Mouse (Mus musculus): ENCODE results near the gene Snx13. TPM values are rescaled to one million over a fixed set of nuclear protein-coding genes. Genes with fewer than 3 reads are reported as not detected.

The Snx13 gene
- polyA plus RNA-seq, 1 experiment from 2014 or later = 36.3 TPM

DNA sequence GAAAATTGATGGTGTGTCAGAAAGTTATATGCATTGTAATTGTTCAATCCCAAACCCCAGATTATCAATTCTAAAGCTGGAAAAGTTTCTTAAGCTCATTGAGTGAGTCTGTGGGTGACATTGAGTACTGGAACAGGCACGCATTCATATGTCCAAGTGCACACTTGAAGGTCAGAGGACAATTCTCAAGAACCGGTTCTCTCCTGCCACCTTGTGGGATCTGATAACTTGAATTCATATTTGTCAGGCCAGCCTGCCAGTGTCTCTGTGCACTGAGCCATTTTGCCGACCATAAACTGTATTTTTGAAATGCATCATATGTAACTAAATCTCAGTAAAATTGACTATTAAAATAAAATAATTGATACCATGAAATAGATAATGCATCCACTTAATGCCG lies 114.7 kb downstream of the Snx13 start:
- 46% methylated on average over 4 of the region's 4 CpGs for WGBS
- Histone ChIP-seq H3K4me3 (ENCODE audit: low read depth, low read length) (no peak overlapping the region), H3K9me3 (ENCODE audit: low read length) (no peaks in the 10 kb centered on the region), H3K27ac (ENCODE audit: low read length) (no peak overlapping the region), H3K4me2 (replicated peaks; ENCODE audit: low read depth, low read length) (no peak overlapping the region), H3K36me3 (ENCODE audit: insufficient read depth, low read length) (no peaks in the 10 kb centered on the region), H3K27me3 (replicated peaks; ENCODE audit: insufficient read depth, low read length) (no peaks in the 10 kb centered on the region), H3K4me1 (ENCODE audit: insufficient read depth, low read depth, low read length) (no peaks in the 10 kb centered on the region), H3K9ac (replicated peaks; ENCODE audit: low read depth) (no peak overlapping the region)
- DNase-seq (ENCODE audit: low spot score) (peak; percentile 37), ATAC-seq (no peak)
- TF ChIP-seq EP300 (IDR thresholded peaks at IDR 0.05) = no peak
- TF ChIP-seq CTCF (IDR thresholded peaks at IDR 0.05) = peak; percentile 55

DNA sequence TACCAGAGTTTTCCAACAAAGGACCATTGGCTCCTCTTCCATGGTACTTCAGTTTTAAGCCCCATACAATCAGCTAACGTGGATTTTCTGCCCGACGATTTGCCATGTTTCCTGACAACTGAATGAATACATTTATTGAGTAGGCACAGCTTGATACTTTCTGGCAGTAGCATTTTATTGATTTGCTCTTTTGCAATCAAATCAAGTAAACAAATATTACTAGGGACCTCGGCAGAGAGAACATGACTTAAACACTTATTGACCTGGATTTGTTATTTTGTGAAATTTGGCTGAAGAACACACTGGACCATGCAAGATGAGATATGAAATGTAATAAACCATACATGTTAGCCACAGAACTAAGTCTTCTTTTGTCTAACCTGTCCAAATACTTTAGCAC lies 123.3 kb downstream of the Snx13 start:
- TF ChIP-seq CTCF (IDR thresholded peaks at IDR 0.05) (no peak), EP300 (IDR thresholded peaks at IDR 0.05) (no peak)
- H3K36me3 ChIP-seq (ENCODE audit: insufficient read depth, low read length) = no peaks in the 10 kb centered on the region

DNA sequence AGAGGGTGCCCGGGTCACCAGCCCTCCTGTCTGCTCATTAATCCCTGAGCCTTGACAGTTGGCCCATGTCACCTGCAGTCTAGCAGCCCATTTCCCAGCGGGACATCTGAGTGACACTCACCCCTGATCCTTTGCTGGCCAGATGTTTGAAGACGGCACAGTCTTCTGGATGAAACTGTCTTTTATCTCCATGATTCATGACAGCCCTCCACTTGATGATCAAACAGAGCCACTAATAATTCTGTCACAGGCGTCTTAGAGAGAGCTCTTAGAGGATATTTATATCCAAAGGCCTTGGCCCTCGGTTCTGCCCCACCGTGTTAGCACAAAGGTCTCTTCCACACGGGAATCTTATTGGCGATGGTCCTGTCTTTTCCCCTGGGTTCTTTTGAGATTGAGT lies 129.0 kb downstream of the Snx13 start:
- WGBS = 20% methylated on average over 8 of the region's 8 CpGs
- no peak overlapping the region for H3K4me3 ChIP-seq (ENCODE audit: low read depth, low read length)
- H3K4me1 ChIP-seq (ENCODE audit: insufficient read depth, low read depth, low read length) = no peaks in the 10 kb centered on the region
- H3K9me3 ChIP-seq (ENCODE audit: low read length) = no peaks in the 10 kb centered on the region
- no peak overlapping the region for H3K9ac ChIP-seq (replicated peaks; ENCODE audit: low read depth)
- no peaks in the 10 kb centered on the region for H3K27me3 ChIP-seq (replicated peaks; ENCODE audit: insufficient read depth, low read length)
- no peak for DNase-seq (ENCODE audit: low spot score)
- no peak overlapping the region for H3K4me2 ChIP-seq (replicated peaks; ENCODE audit: low read depth, low read length)
- TF ChIP-seq CTCF (IDR thresholded peaks at IDR 0.05) (no peak), EP300 (IDR thresholded peaks at IDR 0.05) (no peak)
- H3K27ac ChIP-seq (ENCODE audit: low read length) = no peak overlapping the region
- H3K36me3 ChIP-seq (ENCODE audit: insufficient read depth, low read length) = no peaks in the 10 kb centered on the region
- ATAC-seq = no peak

More for the DNA sequence above, 123.3 kb downstream of the Snx13 start:
- ATAC-seq = no peak
- H3K27me3 ChIP-seq (replicated peaks; ENCODE audit: insufficient read depth, low read length) = no peaks in the 10 kb centered on the region
- H3K4me2 ChIP-seq (replicated peaks; ENCODE audit: low read depth, low read length) = no peak overlapping the region
- DNase-seq (ENCODE audit: low spot score) = no peak
- H3K4me1 ChIP-seq (ENCODE audit: insufficient read depth, low read depth, low read length) = no peaks in the 10 kb centered on the region
- H3K9ac ChIP-seq (replicated peaks; ENCODE audit: low read depth) = no peak overlapping the region
- H3K27ac ChIP-seq (ENCODE audit: low read length) = no peak overlapping the region
- no peak overlapping the region for H3K4me3 ChIP-seq (ENCODE audit: low read depth, low read length)
- WGBS = 70% methylated on average over 4 of the region's 4 CpGs
- H3K9me3 ChIP-seq (ENCODE audit: low read length) = no peaks in the 10 kb centered on the region

DNA sequence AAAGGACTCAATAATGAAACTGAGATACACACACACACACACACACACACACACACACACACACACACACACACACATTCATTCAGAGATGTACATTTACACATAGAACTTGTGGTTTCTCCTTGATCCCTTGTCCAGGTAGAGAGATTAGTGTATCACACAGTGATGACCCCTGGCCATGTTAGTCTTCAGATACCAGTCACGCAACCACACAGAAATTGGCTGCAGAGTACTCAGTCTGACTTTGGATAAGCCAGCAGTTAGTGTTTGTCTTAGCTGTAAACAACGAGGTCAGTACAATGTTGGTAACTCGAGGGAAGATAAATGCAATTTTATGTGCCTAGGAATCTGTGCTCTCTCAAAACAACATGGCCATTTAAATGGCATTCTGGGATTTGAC lies 129.6 kb downstream of the Snx13 start:
- no peak overlapping the region for H3K27ac ChIP-seq (ENCODE audit: low read length)
- TF ChIP-seq CTCF (IDR thresholded peaks at IDR 0.05) = no peak
- no peak for TF ChIP-seq EP300 (IDR thresholded peaks at IDR 0.05)
- no peak overlapping the region for H3K4me3 ChIP-seq (ENCODE audit: low read depth, low read length)
- DNase-seq (ENCODE audit: low spot score) (no peak), ATAC-seq (no peak)
- H3K4me1 ChIP-seq (ENCODE audit: insufficient read depth, low read depth, low read length) = no peaks in the 10 kb centered on the region
- H3K27me3 ChIP-seq (replicated peaks; ENCODE audit: insufficient read depth, low read length) = no peaks in the 10 kb centered on the region
- H3K36me3 ChIP-seq (ENCODE audit: insufficient read depth, low read length) = no peaks in the 10 kb centered on the region
- 42% methylated on average over 3 of the region's 3 CpGs for WGBS
- H3K4me2 ChIP-seq (replicated peaks; ENCODE audit: low read depth, low read length) = no peak overlapping the region
- H3K9me3 ChIP-seq (ENCODE audit: low read length) = no peaks in the 10 kb centered on the region
- H3K9ac ChIP-seq (replicated peaks; ENCODE audit: low read depth) = no peak overlapping the region

DNA sequence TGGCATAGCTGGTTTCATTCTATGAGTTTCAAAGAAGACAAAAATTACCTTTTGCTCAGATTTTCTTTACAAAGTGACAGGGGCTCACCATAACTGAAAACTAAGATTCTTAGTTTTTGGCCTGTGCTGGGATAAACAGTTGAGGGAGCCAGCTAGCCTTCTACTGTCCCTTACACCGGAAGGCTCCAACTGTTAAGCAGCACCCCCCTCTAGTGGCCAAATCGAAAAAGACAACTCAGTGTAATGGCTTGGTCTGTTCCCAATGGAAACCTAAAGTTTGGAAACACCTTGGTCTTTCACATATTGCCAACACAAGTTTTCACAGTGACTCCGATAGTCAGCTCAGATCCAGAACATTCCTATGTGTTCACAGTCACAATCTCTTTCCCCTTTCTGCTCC lies 135.7 kb downstream of the Snx13 start:
- Histone ChIP-seq H3K4me3 (ENCODE audit: low read depth, low read length) (no peak overlapping the region), H3K9ac (replicated peaks; ENCODE audit: low read depth) (no peak overlapping the region), H3K4me2 (replicated peaks; ENCODE audit: low read depth, low read length) (no peak overlapping the region), H3K4me1 (ENCODE audit: insufficient read depth, low read depth, low read length) (no peaks in the 10 kb centered on the region), H3K9me3 (ENCODE audit: low read length) (no peaks in the 10 kb centered on the region), H3K27me3 (replicated peaks; ENCODE audit: insufficient read depth, low read length) (no peaks in the 10 kb centered on the region), H3K36me3 (ENCODE audit: insufficient read depth, low read length) (no peaks in the 10 kb centered on the region), H3K27ac (ENCODE audit: low read length) (no peak overlapping the region)
- TF ChIP-seq CTCF (IDR thresholded peaks at IDR 0.05) = peak; percentile 93
- no peak for TF ChIP-seq EP300 (IDR thresholded peaks at IDR 0.05)
- WGBS = 6% methylated on average over 3 of the region's 3 CpGs
- ATAC-seq = peak; percentile 84
- DNase-seq (ENCODE audit: low spot score) = peak; percentile 82

DNA sequence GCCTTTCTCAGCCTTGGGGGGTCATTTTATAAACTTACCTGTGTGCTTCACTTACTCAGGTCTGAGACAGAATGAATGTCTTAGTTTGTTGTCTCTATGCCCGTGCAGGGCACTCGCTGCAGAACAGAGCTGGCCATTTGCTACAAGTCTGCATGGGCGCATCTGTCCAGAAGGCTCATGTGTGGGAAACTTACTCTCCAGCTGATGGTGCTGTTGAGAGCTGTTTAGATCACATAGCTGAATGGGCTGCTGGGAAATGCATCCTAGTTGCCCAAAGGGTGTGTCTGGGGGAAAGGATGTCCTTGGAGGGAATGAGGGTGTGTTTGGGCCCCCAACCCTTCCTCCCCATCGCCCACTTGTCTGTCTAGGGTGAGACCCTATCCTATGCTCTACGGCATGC lies 137.3 kb downstream of the Snx13 start:
- H3K9me3 ChIP-seq (ENCODE audit: low read length) = no peaks in the 10 kb centered on the region
- no peaks in the 10 kb centered on the region for H3K4me1 ChIP-seq (ENCODE audit: insufficient read depth, low read depth, low read length)
- H3K4me2 ChIP-seq (replicated peaks; ENCODE audit: low read depth, low read length) = no peak overlapping the region
- TF ChIP-seq EP300 (IDR thresholded peaks at IDR 0.05) = no peak
- TF ChIP-seq CTCF (IDR thresholded peaks at IDR 0.05) = peak; percentile 35
- ATAC-seq (no peak), DNase-seq (ENCODE audit: low spot score) (no peak)
- H3K4me3 ChIP-seq (ENCODE audit: low read depth, low read length) = no peak overlapping the region
- H3K27ac ChIP-seq (ENCODE audit: low read length) = no peak overlapping the region
- H3K27me3 ChIP-seq (replicated peaks; ENCODE audit: insufficient read depth, low read length) = no peaks in the 10 kb centered on the region
- H3K9ac ChIP-seq (replicated peaks; ENCODE audit: low read depth) = no peak overlapping the region
- no peaks in the 10 kb centered on the region for H3K36me3 ChIP-seq (ENCODE audit: insufficient read depth, low read length)
- 73% methylated on average over 5 of the region's 5 CpGs for whole genome bisulfite sequencing

Measured in lung, postnatal 0 days (tissue).